Mouse (Mus musculus): ENCODE measurements around the gene Cdk14.
"Not testable (repeated sequence)": the region's sequence is repeated elsewhere in the genome, so short reads cannot be mapped to it uniquely, and the experiment has no call there.

Gene Cdk14

DNA sequence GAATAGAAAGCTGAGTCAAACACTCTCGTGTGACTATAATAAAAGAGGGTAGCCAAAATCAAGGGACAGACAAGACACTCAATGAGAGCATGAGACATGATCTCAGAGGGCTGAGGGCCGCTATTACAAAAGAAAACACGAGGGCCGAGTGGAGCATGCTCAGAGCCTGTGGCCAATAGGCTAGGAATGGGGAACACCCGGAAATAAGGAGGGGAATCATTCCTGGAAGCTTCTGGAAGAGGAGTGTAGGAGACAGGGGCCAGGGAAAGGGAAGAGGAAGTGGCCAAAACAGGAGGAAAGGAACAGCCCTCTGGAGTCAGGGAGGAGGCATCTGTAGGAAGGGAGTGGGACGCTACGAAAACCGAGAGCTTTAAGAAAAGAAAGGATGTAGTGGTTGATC lies 52.6 kb downstream of the Cdk14 start:
- DNase-seq (ENCODE audit: low spot score), result no peak

DNA sequence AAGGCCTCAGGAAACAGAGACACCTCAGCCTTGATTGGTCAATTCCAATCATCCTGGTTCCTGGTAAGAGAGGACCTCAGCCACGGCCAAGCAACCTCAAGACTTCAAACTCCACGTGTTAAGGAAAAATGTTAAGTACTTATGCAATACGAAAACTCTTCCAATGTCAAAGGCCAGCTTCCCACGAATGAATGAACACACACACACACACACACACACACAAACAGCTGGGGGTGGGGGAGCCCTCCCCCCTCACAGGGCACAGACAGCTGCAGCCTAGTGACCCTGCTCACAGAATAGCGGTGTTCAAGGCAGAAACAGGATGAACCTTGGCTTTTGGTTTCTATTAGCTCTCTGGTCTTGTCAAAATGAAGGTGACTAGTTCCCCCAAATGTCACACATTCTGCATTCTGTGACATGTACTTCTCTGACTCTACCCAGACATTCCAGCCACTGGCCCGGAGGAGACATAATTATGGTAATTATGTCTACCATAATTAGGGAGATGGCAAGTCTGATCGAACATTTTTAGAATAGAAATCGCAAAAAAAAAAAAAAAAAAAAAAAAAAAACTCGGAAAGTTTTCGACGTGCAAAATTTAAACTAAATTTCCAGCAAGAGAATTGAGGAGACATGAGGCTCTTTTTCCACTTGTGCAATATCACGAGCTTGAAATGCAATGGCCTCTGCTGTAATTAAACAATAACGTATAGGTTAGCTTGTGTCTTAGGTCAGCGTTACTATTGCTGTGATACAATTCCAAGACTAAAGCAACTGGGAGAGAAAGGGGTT lies 54.6 kb downstream of the Cdk14 start:
- no peak for DNase-seq (ENCODE audit: low spot score)

DNA sequence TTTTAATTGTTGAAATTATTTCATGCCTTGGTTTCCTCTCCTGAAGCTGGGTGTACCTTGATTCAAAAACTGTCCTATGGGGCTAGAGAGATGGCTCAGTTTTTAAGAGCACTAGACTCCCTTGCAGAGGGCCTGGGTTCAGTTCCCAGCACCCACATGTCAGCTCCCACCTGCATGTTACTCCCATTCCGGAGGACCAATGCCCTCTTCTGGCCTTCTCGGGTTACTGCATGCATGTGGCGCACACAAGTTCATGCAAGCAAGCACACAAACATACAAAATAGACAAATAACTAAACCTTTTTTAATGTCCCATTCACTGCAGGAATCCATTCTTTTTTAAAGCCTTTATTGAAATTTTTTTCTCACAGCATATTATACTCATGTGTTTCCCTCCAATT lies 58.4 kb downstream of the Cdk14 start:
- DNase-seq (ENCODE audit: low spot score), result no peak

DNA sequence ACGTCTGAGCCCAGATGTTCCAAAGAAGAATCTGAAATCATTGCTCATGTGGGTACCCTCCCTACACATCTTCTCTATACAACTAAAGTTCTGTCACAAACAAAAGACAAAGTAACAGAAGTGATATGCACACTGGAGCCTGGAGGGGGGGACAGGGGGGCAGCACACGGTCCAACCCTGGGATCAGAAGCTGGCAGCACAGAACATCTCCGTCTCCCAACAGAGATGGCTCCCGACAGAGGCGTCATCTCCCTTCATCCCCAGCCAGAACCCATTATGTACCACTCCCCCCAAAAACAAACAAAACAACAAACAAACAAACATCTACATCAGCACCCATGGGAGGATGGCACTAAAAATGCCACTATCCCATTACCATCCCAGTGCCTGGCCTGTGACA lies 59.8 kb downstream of the Cdk14 start:
- no peak for DNase-seq (ENCODE audit: low spot score)

DNA sequence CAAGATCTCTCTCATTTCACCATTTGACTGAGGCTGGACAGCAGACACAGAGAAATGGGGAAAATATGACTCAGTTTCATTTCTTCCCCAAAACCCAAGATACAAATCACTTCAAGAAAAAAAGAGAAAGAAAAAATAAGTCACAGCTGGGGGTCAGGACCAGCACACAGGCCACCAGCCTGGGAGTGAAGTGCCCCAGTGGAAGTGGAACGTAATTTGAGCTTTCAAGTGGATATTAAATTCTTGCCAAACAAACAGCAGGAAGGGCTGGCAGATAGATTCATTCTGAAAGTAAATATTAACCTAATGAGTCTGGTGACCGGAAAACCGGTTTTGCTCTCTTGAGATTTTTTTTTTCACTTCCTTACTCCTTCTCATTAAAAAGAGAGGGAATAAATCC lies 60.2 kb downstream of the Cdk14 start:
- DNase-seq (ENCODE audit: low spot score), result no peak

DNA sequence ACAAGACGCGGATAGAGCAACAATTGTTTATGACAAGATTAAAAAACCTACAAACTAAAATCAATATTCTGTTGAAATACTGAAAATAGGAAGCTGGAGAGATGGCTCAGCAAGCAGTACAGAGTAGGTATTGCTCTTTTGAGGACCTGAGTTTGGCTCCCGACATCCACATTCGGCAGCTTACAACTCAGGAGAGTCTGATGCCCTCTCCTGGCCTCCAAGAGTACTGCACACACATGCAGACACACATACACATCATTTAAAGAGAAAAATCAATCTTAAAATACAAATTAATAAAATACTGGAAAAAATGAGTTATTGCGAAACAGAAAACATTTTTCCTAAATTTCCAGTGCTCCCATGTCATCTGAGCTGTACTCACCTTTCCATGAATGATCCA lies 60.7 kb downstream of the Cdk14 start:
- DNase-seq (ENCODE audit: low spot score), result no peak

DNA sequence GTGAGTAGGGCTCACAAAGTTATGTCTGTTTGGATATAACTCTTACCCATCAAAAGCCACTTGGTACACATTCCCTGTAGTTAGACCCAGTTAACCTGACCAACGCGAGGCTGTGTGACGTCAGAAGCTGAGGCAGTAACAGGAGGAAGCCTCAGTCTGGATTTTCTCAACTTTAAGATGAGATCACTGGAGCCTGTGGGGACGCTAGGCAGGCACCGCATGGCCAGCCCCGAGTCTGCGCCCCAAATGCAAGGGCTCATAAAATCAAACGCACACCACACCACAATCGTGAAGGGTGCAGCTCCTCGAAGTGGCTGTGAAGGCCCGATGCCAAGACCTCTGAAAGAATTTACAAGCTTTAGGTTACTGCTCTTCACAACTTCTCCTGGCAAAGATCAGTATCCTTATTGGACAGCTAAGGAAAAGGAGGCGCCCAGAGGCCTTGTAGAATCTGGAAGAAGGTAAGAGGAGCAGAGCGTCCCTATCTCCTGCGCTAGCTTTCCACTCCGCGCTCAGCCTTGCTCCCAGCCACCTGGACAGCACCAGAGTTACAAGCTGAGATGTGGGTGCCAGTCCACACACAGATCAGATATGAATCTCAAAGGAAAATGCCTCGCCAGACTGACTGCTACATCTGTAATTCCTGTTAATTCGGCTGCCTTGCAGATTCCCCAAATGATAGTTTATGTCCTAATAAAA lies 61.9 kb downstream of the Cdk14 start:
- no peak for DNase-seq (ENCODE audit: low spot score)

DNA sequence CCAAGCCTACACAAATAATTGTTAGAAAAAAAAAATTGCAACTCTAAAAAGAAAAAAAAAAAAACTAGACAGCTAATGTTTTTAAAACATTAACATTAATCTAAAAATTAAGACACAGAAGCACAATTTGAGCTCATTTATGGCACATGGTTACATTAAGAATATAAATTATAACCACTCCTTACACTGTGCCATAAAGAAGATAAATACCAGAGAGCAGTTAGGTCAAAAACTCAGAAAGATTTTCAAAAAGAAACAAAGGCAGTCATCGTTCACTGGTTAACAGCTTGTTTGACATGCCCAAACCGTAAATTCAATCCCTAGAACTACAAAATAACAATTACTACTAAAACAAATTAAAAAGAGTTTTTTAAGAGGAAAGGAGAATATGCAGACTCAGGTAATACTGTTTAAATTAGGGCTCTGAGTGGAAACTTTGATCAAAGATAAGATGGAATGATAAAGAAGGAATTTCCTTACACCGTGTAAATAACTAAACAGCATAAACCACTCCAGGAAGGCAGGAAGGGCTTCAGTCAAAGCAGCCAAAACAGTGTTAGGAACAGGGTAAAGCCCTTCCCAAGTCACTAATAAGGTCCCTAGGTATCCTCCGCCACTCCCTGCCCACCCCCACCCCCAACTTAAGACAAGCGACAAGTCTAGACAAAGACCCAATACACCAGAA lies 65.3 kb downstream of the Cdk14 start:
- DNase-seq (ENCODE audit: low spot score), result no peak

DNA sequence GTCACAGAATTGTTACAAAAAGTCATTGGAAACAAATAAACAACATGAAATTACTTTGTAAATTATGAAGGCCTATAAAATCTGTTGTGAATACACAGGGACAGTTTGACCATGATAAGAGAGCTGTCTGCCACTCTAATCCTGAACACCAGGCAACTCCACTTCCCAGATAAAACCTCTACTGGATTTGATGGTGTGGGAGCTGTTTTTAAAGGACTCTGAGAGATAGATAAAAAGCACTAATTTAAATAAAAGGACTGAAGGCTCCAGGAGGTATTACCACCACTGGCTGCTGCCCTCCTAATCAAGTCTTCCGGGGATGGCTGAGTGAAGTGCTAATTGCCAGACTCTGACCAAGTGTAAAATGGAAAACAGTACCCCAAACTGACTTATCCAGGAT lies 66.2 kb downstream of the Cdk14 start:
- DNase-seq (ENCODE audit: low spot score), result no peak

DNA sequence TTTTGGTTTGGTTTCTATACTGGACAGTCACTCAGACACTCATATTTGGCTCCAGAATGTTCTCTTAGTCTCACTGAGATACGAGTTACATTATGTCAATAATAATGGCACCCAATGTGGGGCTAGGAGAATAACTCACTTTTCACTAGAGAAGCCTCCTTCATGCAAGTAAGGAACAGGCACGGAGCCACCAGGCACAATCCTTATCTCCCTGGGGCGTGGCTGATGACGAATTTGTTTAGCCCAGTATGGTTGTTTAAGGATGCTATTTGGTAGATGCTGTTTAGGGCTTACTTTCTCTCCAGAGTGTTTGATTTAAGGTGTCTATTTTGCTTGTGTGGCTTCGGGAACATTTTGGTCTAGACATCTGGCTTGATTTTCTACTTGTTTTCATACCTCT lies 75.5 kb downstream of the Cdk14 start:
- DNase-seq (ENCODE audit: low spot score), result no peak

DNA sequence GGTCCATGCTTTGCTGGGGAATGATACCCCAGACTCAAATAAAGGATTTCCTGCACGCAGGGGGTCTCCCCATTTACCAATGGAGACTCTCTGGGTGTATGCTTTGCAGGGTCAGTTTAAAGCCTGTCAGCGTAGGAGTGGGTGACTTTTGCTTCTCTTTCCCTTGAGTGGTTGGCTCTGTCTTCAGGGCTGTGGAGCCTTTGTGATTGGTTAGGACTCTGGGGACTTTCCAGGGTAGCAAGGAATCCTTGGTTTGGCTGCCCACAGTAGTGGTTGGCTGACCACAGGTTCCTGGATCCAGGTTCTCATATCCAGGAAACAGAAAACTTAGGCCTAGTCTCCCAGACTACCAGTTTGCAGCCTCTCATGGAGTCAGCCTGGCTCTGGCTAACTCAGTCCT lies 76.4 kb downstream of the Cdk14 start:
- no peak for DNase-seq (ENCODE audit: low spot score)

DNA sequence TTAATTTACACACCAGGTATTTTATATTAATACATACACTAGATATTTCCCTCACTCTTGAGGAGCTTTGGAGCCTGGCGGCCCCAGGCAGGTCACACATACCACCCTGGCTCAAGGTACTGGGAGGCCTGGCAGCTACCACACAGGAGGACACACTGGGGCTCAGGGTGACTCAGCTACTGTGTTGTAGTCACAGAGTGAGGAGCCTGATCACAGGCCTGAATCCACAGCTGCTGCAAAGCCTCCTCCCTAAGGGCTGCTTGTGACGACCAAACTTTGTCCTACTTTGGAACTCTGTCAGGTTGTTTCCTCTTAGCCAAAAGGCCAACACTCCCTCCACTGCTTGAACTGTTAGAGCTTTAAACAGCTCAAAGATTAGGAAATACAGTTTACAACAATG lies 76.8 kb downstream of the Cdk14 start:
- DNase-seq (ENCODE audit: low spot score), result no peak

DNA sequence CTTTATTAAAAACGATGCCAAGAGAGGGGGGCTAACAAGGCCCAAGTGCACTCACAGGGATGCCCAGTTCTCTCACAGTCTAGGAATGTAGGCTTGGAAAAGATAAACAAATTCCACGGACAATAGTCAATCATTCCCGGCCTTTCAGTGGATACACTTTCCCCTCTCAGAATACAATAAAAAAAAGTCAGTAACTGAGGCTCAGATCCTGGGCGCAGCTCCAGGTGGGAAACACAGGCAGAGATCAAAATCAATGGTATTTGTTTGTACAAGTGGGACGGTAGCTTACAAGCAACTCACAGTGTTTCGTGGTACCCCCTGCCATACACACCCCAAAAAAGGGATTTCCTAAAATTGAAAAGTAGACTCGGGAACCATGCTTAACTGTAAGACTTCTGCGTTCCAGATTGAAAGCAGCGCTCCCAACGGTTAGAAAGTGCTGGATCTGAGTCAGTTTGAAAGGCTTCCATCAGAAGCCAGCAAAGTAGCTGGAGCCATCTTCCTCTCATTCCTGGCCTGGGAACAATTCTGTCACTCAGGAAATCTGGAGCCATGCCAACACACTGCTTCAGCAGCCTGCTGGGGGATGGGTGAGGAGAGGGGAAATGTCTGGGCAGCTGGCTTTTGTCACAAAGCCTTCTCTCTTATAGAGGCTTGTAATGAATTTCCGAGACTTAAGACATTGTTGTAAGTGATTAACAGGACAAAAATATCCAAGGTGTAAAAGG lies 77.5 kb downstream of the Cdk14 start:
- no peak for DNase-seq (ENCODE audit: low spot score)

DNA sequence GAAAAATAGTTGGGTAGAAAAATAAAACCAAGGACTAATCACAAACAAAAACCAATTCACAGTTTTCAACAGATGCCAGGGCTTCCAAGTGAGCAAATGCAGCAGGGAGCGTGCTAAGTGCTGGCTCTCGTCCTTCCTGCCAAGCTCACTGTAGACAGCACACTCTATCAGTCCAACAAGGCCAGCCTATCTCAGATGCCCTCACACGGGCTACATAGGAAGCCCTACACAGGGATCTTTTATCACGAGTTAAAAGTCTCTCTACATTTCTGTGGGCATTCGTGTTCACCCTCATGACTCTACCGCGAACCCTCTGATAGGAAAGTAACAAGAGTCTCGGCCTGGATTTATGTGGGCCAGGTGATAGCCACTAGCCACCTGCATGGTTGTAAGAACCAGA lies 78.5 kb downstream of the Cdk14 start:
- no peak for DNase-seq (ENCODE audit: low spot score)

DNA sequence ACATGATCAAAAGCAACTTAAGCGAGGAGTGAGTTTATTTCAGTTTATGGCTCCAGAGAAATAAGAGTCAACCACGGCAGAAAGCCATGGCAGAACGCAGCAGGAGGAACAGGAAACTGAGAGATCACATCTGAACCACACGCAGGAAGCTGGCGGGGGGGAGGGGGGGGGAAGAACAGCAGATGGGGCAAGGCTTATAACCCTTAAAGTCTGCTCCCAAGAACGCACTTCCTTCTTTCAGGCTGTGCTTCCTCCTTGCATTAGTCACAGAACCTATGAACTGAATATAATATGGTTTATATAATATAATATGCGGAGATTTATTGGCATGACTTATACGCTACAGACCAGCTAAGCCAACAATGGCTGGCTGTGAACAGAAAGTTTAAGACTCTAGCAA lies 86.2 kb downstream of the Cdk14 start:
- DNase-seq (ENCODE audit: low spot score), result no peak

DNA sequence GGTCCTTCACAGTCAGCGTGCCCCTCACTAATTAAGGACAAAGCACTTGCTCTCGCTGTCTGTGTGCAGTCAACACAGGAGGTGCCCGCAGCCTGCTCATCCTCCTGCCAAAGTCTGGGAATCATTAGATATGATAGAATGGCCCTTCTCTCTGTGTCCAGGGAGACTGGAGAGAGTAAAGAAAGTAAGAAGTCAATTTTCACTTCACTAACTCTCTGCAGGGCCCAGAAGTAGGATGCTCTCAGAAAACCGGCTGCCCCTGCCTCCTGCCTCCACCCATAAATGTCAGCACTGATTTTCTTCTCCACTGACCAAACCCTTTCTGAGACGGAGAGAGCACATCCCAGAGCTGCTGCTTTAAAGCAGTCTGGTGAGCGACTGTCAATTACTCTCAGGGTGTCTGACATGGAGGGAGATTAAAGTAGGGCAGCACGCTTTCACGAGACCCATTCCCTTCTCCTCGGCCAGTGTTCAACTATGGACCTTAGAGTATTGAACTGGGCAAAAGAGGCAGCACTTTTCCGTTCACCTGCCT lies 89.1 kb downstream of the Cdk14 start:
- no peak for DNase-seq (ENCODE audit: low spot score)

DNA sequence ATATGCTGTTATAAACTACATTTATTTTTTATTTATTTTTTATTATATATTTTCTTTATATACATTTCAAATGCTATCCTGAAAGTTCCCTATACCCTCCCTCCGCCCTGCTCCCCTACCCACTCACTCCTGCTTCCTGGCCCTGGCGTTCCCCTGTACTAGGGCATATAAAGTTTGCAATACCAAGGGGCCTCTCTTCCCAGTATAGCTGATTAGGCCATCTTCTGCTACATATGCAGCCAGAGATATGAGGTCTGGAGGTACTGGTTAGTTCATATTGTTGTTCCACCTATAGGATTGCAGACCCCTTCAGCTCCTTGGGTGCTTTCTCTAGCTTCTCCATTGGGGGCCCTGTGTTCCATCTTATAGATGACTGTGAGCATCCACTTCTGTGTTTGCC lies 91.1 kb downstream of the Cdk14 start:
- DNase-seq (ENCODE audit: low spot score), result not testable (repeated sequence)

DNA sequence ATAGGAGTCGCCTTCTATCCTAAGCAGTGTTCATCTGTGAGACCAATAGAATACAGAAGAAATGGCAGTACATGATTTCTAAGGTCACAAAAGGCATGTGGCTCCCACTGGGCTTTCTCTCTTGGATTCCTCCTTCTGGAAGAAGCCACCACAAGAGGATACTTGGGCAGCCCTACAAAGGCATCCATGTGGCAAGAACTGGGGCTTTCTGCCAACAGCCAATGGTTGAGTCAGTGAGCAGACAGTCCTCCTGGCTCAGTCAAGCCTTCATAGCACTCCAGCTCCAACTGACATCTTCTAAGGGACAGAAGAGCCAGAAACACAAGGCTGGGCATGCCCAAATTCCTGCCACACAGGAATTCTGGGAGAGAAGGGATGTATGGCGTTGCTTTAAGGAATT lies 93.4 kb downstream of the Cdk14 start:
- DNase-seq (ENCODE audit: low spot score), result no peak

DNA sequence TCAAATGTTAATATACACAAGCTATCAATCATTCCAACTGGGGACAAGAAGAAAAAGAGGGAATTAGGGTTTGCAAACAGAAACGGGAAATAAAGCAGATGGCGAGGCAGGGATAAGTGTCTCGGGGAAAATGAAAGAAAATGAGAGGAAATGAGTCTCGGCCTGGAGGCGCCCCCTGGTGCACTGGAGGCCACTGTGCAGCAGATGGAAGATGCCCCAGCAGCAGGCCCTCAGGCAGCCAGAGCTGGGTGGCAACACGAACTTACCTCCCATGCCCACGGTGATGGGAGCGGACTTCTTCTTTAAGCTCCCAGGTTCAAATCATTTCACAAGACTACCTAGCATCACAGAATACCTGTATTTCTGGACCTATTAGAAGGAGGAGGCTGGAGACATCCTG lies 97.4 kb downstream of the Cdk14 start:
- no peak for DNase-seq (ENCODE audit: low spot score)

DNA sequence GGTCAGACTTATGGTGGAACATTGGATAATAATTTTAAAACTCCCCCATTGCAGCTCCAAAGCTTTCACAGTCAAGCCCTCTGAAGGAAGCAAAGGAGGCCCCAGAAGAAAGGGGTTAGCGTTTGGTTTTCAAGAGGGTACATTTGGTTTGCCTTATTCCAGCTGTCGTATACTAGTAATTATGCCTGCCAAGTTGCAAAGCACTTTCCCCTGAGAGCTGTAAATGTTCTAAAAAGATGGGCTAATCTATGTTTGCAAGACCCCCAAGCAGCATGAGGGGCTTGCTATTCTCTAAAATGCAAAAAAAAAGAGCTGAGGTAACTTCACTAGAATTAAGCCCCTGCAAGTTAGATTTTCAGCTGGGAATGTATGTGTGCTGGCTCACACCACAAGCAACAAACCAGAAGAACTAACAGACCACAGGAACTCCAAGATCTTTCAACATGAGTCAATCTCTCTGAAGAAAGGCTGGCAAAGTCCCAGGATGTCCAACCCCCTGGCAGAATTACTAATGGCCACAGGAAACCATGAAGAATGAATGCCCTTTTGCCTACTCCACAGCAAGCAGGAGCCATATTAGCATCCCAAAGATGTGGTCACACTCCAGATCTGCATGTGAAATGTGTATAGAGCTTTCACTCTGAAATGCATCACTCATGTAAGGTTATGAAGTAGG lies 99.5 kb downstream of the Cdk14 start:
- no peak for DNase-seq (ENCODE audit: low spot score)

DNA sequence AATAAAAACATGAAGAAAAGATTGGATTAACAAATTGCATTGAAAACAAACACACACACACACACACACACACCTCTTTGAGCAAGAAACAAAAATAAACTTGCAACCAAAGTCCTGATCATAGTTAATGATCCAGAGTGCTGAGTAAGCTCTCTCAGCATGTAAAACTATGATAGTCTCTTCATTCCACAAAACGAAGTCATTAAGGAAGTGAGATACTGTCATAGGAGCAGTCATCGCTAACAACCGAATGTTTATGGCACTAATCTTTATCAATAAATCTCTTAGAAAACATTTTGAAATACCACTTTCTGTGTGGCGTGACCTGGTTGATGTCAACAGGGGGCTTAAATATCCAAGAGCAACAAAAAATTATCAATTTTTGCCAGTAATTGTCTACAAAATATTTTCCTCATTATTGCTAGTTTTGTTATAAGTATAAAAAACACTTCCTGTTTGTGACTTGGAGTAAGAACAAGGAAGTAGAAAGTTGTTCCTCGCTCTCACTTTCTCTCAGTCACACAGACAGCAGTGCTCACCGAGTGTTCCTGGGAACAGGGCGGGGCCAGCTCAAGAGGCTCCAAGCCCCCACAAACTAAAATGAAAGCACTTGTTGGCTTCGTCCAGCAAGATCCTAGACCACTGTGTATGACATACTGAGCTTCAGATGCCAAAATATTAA lies 100.1 kb downstream of the Cdk14 start:
- DNase-seq (ENCODE audit: low spot score), result no peak
